ENCODE assay signal across 18 mouse cellular contexts in the genomic region with DNA sequence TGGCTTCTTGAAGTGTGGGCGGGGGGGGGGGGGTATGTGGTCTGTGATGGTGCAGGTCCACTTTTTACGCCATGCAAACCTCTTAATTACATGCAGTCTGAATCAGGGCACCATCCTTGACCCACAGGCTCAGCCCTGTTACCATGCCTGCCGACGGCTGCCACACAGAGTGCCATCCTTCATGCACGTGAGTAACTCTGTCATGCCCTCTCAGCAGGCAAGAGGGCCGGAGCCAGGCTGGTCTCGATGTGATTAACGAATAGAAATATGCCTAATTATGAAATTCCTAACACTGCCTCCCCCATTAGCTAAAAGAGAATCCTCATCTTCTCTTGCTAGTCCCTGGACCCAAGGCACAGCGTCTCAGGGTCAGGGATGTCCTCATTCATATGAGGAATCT.
DNase-seq lines count a peak whose midpoint lies in the region; ATAC-seq and TF ChIP-seq lines count a peak whose summit lies in the region.
"Had no signal": no experiment of that assay in that cellular context is flagged by ENCODE, and none has a peak within 500 bp of the region (broad histone marks: within the 10 kb centered on the region; RNA-seq: fewer than 3 reads in every experiment).

No protein-coding gene starts in this region.

- H3K4me3 ChIP-seq in cerebellum, adult 2 months (replicated peaks; ENCODE audit: insufficient read depth, low read depth, low read length), result no peak overlapping the region
- H3K4me3 ChIP-seq in megakaryocyte, embryonic 14.5 days (replicated peaks), result peak overlapping the region; percentile 44
- H3K4me3 ChIP-seq: embryonic facial prominence, embryonic 13.5 days; embryonic facial prominence, embryonic 15.5 days; erythroblast, embryonic 14.5 days; forebrain, embryonic 10.5 days; forebrain, embryonic 12.5 days had no signal

- no peak for ATAC-seq in megakaryocyte, adult 5-6 weeks (ENCODE audit: poor library complexity, severe bottlenecking)
- ATAC-seq: forebrain, embryonic 14.5 days; forebrain, embryonic 16.5 days had no signal

- no peak for TF ChIP-seq CTCF in cerebellum, adult 2 months (IDR thresholded peaks at IDR 0.05; ENCODE audit: borderline replicate concordance, insufficient read depth, low read depth, low read length)

- H3K27me3 ChIP-seq in cerebellum, adult 2 months (ENCODE audit: control insufficient read depth, insufficient read depth, low read length), result no peaks in the 10 kb centered on the region
- H3K27me3 ChIP-seq in megakaryocyte, embryonic 14.5 days (replicated peaks), result peaks cover 7% of the 10 kb centered on the region
- H3K27me3 ChIP-seq: embryonic facial prominence, embryonic 13.5 days; embryonic facial prominence, embryonic 15.5 days had no signal

- no peak overlapping the region for H3K27ac ChIP-seq in cerebellum, adult 2 months (ENCODE audit: insufficient read depth, low read length)
- H3K27ac ChIP-seq: embryonic facial prominence, embryonic 13.5 days; embryonic facial prominence, embryonic 15.5 days; forebrain, embryonic 10.5 days; forebrain, embryonic 12.5 days had no signal

- WGBS in cerebellum, adult 2 months, result 28% methylated on average over 9 of the region's 9 CpGs

- H3K9me3 ChIP-seq in megakaryocyte, embryonic 14.5 days, result peaks cover 8% of the 10 kb centered on the region; the same call in 1 of the 2 replicates
- H3K9me3 ChIP-seq: embryonic facial prominence, embryonic 13.5 days; embryonic facial prominence, embryonic 15.5 days; forebrain, embryonic 10.5 days; forebrain, embryonic 12.5 days had no signal

- H3K4me1 ChIP-seq in cerebellum, adult 2 months (ENCODE audit: control insufficient read depth, insufficient read depth, low read length), result no peaks in the 10 kb centered on the region; the same call in 1 of the 2 replicates
- H3K4me1 ChIP-seq in megakaryocyte, embryonic 14.5 days, result peaks cover 34% of the 10 kb centered on the region
- H3K4me1 ChIP-seq: embryonic facial prominence, embryonic 13.5 days; embryonic facial prominence, embryonic 15.5 days; forebrain, embryonic 12.5 days had no signal

- TF ChIP-seq POLR2A in cerebellum, adult 2 months (IDR thresholded peaks at IDR 0.05; ENCODE audit: borderline replicate concordance, insufficient read depth, low read length), result no peak

- peak; percentile 23 to 30 for DNase-seq in cerebellum, postnatal 10 days
- no peak for DNase-seq in cerebellum, adult 2 months
- DNase-seq: adrenal gland, adult 8-10 months; adrenal gland, postnatal 25 days; cerebellum, adult 11 months; cerebellum, adult 18-20 months; cerebellum, adult 9-10 months; cerebellum, postnatal 36 days; embryo, embryonic 11 days had no signal

- no peaks in the 10 kb centered on the region for H3K36me3 ChIP-seq in megakaryocyte, embryonic 14.5 days (replicated peaks; ENCODE audit: low read length)
- H3K36me3 ChIP-seq: embryonic facial prominence, embryonic 13.5 days; embryonic facial prominence, embryonic 15.5 days; forebrain, embryonic 10.5 days; forebrain, embryonic 12.5 days had no signal

Comparison
In these comparisons a context has a peak if more than half of its experiments do, and no peak if none do; other contexts are left out.
1. DNase-seq: peak in cerebellum, postnatal 10 days (2 of 2); none in cerebellum, adult 2 months (0 of 2).